In genomic region chr10:94990768-94991563, GRCm38 (mm10) we compare ENCODE assay signal across 8 mouse cellular contexts. TPM values are rescaled to one million over a fixed set of nuclear protein-coding genes. Genes with fewer than 3 reads are reported as not detected.
A peak's percentile ranks its signal among the peaks of the same experiment; 100 is the strongest.
DNase-seq lines count a peak whose midpoint lies in the region; ATAC-seq and TF ChIP-seq lines count a peak whose summit lies in the region.

No protein-coding gene starts in this region.

- H3K27me3 ChIP-seq in megakaryocyte, embryonic 14.5 days (replicated peaks) = peaks cover 33% of the 10 kb centered on the region
- H3K27me3 ChIP-seq in heart, embryonic 14.5 days (ENCODE audit: control insufficient read depth, insufficient read depth, low read length) = no peaks in the 10 kb centered on the region
- H3K27me3 ChIP-seq in kidney, postnatal 0 days (ENCODE audit: insufficient read depth, low read length) = no peaks in the 10 kb centered on the region
- H3K27me3 ChIP-seq in liver, embryonic 15.5 days = peaks cover 6% of the 10 kb centered on the region

- peak overlapping the region; percentile 65 to 84 for H3K27ac ChIP-seq in heart, embryonic 14.5 days (replicated peaks in 1 of 2; ENCODE audit: control insufficient read depth in 1 of 2, insufficient read depth in 1 of 2, low read depth in 2 of 2, low read length in 2 of 2)
- peak overlapping the region; percentile 70; the same call in 1 of the 2 replicates for H3K27ac ChIP-seq in kidney, postnatal 0 days
- no peak overlapping the region for H3K27ac ChIP-seq in liver, embryonic 15.5 days (replicated peaks)

- peaks cover 5% of the 10 kb centered on the region; the same call in 1 of the 2 replicates for H3K9me3 ChIP-seq in megakaryocyte, embryonic 14.5 days
- H3K9me3 ChIP-seq in heart, embryonic 14.5 days (ENCODE audit: control insufficient read depth, low read length) = no peaks in the 10 kb centered on the region
- no peaks in the 10 kb centered on the region for H3K9me3 ChIP-seq in kidney, postnatal 0 days (replicated peaks; ENCODE audit: low read length)
- H3K9me3 ChIP-seq in liver, embryonic 15.5 days (replicated peaks) = no peaks in the 10 kb centered on the region

- H3K4me2 ChIP-seq in heart, embryonic 14.5 days (ENCODE audit: low read length) = peak overlapping the region; percentile 68
- peak overlapping the region; percentile 51 for H3K4me2 ChIP-seq in kidney, postnatal 0 days (ENCODE audit: low read length)
- peak overlapping the region; percentile 43 for H3K4me2 ChIP-seq in liver, embryonic 15.5 days

- no peak for ATAC-seq in megakaryocyte, adult 5-6 weeks (ENCODE audit: poor library complexity, severe bottlenecking)
- ATAC-seq in heart, embryonic 14.5 days (ENCODE audit: insufficient number of reproducible peaks, insufficient read depth, low FRiP score, low read depth) = peak; percentile 57; the same call in 1 of the 2 replicates
- ATAC-seq in kidney, postnatal 0 days (replicated peaks; ENCODE audit: low FRiP score, low read depth) = no peak; the same call in 1 of the 2 replicates
- ATAC-seq in liver, embryonic 15.5 days (ENCODE audit: insufficient read depth) = no peak

- DNase-seq in fat pad, adult 2 months (ENCODE audit: extremely low read depth, low read depth, low spot score) = peak; percentile 37
- DNase-seq in kidney, postnatal 0 days (ENCODE audit: low spot score) = peak; percentile 88
- peak; percentile 32 for DNase-seq in ovary, postnatal 14 days (ENCODE audit: low spot score)
- DNase-seq in thymus, postnatal 0 days (ENCODE audit: low spot score) = no peak

- no peak for TF ChIP-seq CTCF in kidney, postnatal 0 days (IDR thresholded peaks at IDR 0.05; ENCODE audit: low read depth)

- H3K4me3 ChIP-seq in megakaryocyte, embryonic 14.5 days (replicated peaks) = peak overlapping the region; percentile 83
- H3K4me3 ChIP-seq in heart, embryonic 14.5 days (ENCODE audit: control insufficient read depth in 1 of 2, insufficient read depth in 1 of 2, low read depth in 1 of 2, low read length in 2 of 2) = peak overlapping the region; percentile 23 to 34
- peak overlapping the region; percentile 14 for H3K4me3 ChIP-seq in kidney, postnatal 0 days (replicated peaks; ENCODE audit: low read depth, low read length)
- no peak overlapping the region for H3K4me3 ChIP-seq in liver, embryonic 15.5 days (replicated peaks)

- H3K36me3 ChIP-seq in megakaryocyte, embryonic 14.5 days (replicated peaks; ENCODE audit: low read length) = no peaks in the 10 kb centered on the region
- no peaks in the 10 kb centered on the region for H3K36me3 ChIP-seq in heart, embryonic 14.5 days (ENCODE audit: control insufficient read depth, insufficient read depth, low read length)
- H3K36me3 ChIP-seq in kidney, postnatal 0 days (ENCODE audit: insufficient read depth, low read length) = no peaks in the 10 kb centered on the region
- H3K36me3 ChIP-seq in liver, embryonic 15.5 days (replicated peaks) = no peaks in the 10 kb centered on the region

- H3K4me1 ChIP-seq in megakaryocyte, embryonic 14.5 days = peaks cover 33% of the 10 kb centered on the region
- peaks cover 12 to 18% of the 10 kb centered on the region in 2 experiments for H3K4me1 ChIP-seq in heart, embryonic 14.5 days (ENCODE audit: control insufficient read depth in 2 of 2, insufficient read depth in 2 of 2, low read length in 2 of 2)
- H3K4me1 ChIP-seq in kidney, postnatal 0 days (replicated peaks; ENCODE audit: insufficient read depth, low read length) = no peaks in the 10 kb centered on the region
- no peaks in the 10 kb centered on the region; the same call in 1 of the 2 replicates for H3K4me1 ChIP-seq in liver, embryonic 15.5 days (replicated peaks)

- peak overlapping the region; percentile 30; the same call in 1 of the 2 replicates for H3K9ac ChIP-seq in heart, embryonic 14.5 days (ENCODE audit: low read length)
- H3K9ac ChIP-seq in kidney, postnatal 0 days (ENCODE audit: low read depth, low read length) = no peak overlapping the region
- H3K9ac ChIP-seq in liver, embryonic 15.5 days = no peak overlapping the region

- WGBS in heart, embryonic 14.5 days = 8% methylated on average over 17 of the region's 17 CpGs
- WGBS in kidney, postnatal 0 days = 22% methylated on average over 17 of the region's 17 CpGs
- WGBS in liver, embryonic 15.5 days (ENCODE audit: insufficient replicate concordance) = 25% methylated on average over 17 of the region's 17 CpGs

RNA-seq across cellular contexts. Expression of gene Plxnc1, which starts 46.3 kb away (rescaled TPM):
- 3.7 and 6.1 TPM in 2 replicates for polyA plus RNA-seq in megakaryocyte, embryonic 14.5 days (2012; ENCODE audit: insufficient read depth, low replicate concordance)
- 38.6 and 47.9 TPM in 2 replicates for total RNA-seq in megakaryocyte, adult 5-6 weeks (2015)
- 29.9 and 33.5 TPM in 2 replicates for total RNA-seq in megakaryocyte, adult 5-6 weeks (2017)
- polyA plus RNA-seq in heart, embryonic 14.5 days (2014; fragmentation: Nextera tagmentation; extraction: Ambion mirVana) = 6.0 and 6.9 TPM in 2 replicates
- 0.94 and 1.3 TPM in 2 replicates for polyA plus RNA-seq in kidney, postnatal 0 days (2015; fragmentation: Nextera tagmentation; extraction: Ambion mirVana)
- polyA plus RNA-seq in liver, embryonic 15.5 days (2015; fragmentation: Nextera tagmentation; extraction: Ambion mirVana) = 2.1 and 2.2 TPM in 2 replicates
- polyA plus RNA-seq in thymus, postnatal 0 days (2015; fragmentation: Nextera tagmentation; extraction: Ambion mirVana) = 3.2 and 3.8 TPM in 2 replicates
